Mouse (Mus musculus) kidney, adult 11 months (tissue): ENCODE data around the gene H2afy.
"Not testable (repeated sequence)": the region's sequence is repeated elsewhere in the genome, so short reads cannot be mapped to it uniquely, and the experiment has no call there.

Source experiments
- DNase-seq: peaks from one replicate; pipeline ENCODE4 v3.0.0; 2022

The H2afy gene

DNA sequence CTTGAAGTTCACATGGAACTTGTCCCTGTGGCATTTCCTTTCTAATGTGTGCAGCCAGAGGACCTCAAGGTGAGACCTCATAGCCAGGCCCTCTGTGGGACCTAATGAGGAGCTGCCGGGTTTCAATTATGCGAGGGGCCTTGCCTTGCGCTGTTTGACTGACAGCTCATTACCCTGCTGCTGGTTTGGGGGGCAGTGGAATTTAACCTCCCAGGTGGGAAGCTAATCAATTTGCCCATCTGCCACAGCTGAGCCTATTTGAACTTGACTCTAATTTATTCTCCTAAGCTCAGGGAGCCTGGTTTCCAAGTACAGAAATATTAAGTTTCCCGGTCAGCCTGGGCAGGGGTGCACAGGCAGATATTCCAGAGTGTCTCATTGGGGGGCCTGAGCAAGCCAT is 67.6 kb downstream of the H2afy start:
- DNase-seq = no peak

DNA sequence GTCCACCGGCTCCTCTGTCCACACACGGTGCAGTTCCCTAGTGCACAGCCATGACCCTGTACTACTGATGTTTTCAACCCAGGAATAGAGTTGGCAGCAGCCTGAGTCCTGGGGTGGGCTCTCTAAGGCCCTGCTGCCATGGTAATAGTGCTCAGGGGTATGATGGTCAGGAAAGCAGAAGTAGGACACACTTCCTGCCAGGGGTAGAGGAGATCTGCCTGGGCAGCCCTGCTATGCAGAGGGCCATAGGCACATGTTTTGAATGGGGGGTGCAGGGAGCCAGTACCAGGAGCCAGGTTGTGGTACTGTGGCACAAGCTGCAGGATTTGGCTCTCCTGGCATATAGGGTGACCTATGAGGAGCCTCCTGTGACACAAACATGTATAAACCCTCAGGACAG is 69.3 kb downstream of the H2afy start:
- no peak for DNase-seq

DNA sequence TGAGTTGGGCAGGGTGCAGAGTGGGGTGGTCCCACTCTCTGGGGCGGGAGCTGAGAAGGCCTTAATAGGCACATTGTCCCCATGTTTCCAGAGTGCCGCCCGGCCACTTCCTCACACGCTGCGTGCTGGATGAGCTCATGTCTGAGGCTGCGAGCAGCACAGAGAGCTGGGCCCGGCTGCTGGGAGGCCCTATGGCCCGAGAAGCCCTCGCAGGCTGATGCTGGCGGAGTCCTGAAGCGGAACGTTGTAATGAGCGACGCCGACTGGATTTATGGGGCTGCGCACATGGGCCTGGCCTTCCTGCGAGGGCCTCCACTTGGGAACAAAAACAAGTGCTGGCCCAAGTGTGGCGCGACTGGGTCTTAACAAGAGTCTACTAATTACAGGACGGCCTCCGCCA is 70.0 kb downstream of the H2afy start:
- DNase-seq = no peak

DNA sequence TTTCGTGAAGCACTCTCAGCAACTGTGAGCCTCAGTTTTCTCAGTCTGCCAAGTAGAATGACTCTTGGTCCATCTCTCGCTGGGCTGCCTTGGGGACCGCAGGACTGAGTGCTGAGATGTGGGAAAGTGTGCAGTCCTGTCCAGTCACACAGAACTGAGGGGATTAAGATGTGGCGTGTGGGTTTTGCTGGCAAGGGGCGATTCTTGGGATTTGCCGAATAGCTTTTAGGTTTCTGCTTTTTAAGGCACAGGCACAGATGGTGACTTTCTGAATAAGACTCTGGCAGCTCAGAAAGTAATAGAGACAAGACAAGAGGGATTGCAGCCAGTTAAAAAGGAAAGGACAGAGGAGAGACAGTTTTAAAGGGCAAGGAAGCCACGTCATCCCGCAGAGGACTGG is 78.4 kb downstream of the H2afy start:
- no peak for DNase-seq

DNA sequence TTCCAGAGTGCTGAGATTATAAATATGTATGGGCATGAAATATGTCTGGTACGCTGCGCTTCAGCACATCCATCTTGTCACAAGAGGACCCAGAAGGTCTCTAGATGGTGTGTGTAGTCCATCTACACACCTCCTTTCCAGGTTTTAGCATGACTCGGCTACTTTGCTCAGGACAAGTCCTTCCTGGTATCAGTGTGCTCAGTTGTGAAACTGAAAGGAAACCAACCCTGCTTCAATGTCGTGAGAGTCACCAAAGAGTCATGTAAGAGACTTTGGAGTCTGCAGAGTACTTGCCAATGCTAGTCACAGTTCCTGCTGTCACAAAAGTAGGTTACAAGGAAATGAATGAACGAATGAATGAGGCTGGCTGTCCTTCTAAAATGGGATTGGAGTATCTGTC is 80.4 kb downstream of the H2afy start:
- no peak for DNase-seq

DNA sequence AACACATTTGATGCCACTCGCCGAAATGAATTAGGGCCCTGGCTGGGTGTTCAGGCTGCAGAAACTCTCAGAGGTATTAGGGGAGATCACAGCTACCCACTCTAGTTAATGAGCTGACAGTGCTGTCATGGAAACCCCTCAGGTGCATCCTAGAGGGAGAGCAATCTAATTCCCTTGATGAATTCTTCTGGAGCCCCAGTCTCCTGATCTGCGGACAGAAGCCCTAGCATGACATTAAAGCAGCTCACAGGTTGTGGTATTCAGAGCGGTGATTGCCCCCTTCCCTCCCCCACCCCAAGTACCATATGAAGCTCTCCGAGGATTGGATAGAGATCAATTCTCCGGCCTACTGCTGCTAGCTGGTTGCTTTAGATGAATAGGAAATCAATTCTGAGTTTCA is 82.1 kb downstream of the H2afy start:
- no peak for DNase-seq

DNA sequence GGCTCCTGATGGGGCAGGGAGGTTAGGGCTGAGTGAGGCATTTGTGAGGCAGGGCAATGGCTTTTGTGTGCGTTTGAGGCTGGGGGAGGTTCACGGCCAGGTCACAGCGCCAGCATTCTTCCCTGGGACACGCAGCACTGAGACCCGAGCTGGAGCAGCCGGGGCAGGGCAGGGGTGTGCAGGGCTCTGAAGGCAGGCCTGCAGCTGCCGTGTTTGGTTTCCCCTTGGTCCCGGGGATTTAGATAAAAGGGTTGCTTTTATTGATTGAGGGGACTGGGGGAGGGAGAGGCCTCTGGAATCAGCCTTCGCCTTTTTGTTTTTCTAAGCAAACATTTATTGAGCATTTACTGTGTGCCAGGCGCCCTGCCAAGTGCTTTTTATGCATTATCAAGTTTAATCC is 83.4 kb downstream of the H2afy start:
- no peak for DNase-seq

DNA sequence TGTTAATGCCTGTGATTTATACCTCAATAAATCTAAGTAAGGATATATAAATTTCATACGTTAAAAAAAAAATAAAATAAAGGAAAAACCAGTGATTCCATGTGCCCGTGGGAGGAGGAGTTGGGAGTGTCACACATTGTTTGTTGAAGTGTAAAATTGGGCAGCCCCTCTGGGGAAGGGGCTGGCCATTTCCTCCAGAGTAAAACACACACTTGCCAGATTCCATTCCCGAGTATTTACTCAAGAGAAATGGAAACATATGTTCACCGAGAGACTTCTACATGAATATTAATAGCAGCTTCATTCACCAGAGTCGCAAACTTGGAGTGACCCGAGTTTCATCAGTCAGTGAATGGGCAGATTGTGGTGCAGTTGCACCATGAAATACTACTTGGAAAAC is 85.9 kb downstream of the H2afy start:
- no peak for DNase-seq

DNA sequence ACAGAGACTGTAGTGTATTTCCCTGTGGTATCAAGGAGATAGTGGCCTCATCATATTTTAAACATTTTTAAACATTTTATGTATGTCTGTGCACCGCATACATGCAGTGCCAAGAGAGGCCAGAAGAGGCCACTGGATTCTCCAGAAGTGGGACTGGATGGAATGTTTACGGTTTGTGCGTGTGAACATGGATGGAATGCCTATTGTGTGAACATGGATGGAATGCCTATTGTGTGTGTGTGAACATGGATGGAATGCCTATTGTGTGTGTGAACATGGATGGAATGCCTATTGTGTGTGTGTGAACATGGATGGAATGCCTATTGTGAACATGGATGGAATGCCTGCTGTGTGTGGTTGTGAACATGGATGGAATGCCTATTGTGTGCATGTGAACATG is 93.9 kb downstream of the H2afy start:
- DNase-seq = no peak

DNA sequence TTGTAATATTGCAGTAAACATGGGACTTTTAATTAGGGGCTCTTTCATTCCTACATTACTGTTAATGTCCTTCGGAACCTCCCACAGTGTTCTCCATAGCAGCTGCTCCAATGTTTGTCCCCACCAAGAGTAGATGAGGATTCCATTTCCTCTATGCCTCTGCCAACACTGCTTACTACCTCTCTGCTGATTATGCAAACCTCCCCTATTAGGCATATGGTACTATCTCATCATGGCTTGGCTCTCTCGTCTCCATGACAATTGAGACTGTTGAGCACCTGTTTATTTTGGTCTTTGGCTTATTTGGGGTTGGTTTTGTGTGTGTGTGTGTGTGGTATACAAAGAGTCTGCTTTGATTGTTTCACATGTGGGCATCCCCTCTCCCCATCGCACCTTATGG is 95.5 kb downstream of the H2afy start:
- DNase-seq = no peak

DNA sequence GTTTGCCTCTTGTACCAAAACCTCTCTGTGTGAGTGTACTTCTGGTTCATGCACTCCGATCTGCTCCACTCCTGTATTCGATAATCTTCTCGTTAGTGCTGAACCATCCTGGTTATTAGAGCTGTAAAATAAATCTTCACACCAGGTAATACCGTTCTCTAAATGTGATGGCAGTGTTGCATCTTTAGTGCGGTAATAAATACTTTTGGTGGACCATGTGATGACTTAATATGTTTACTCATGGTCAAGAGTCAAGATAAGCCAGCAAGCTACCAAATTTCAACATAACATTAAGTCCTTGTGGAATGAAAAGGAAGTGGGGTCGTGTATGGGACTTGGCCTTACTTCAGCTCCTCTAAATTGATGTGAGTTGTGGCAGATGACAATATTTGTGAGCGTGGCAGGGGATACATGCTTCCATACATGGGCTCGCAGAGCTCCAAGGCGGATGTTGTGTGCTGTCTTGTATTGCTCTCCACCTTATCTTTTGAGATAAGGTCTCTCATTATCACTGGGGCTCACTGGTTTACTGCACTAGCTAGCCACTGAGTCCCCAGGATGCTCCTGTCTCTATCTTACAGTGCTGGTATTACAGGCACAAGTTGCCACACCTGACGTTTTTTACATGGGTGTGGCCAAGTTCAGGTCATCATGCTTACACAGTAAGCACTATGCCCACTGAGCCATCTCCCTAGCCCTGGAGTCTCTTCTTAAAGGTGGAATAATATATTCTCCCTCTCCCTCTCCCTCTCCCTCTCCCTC is 96.4 kb downstream of the H2afy start:
- no peak for DNase-seq

DNA sequence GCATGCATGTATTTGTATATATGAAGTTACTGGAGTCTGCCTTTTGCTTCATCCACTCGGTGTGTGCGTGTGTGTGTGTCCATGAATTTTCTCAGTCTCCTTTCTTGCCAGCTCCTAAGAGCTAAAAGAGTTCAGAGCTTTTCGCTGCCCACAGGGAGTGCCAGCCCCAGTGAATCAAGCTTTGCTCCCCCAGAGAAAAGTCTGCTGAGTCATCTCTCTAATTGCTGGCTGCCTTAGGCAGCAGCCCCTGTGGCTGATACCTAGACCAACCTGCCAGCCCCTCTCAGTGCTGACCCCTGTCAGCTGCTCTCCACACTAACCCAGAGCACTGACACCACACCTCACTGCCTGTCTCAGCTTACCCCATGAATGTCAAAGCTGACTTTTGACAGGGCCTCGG is 107.2 kb downstream of the H2afy start:
- DNase-seq = no peak

DNA sequence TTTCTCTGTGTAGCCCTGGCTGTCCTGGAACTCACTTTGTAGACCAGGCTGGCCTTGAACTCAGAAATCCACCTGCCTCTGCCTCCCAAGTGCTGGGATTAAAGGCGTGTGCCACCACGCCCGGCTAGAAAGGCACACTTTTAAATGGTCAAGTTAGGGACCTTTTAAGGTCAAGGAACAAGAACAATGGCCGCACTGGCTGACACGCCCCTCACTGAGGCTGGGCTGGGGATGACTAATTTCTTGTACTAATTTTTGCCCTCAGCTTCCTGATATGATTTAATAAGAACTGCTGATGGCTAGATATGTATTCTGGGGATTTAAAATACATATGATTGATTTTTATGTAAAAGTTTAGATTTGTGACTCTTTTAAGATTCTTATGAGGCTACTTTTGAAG is 108.2 kb downstream of the H2afy start:
- not testable (repeated sequence) for DNase-seq

DNA sequence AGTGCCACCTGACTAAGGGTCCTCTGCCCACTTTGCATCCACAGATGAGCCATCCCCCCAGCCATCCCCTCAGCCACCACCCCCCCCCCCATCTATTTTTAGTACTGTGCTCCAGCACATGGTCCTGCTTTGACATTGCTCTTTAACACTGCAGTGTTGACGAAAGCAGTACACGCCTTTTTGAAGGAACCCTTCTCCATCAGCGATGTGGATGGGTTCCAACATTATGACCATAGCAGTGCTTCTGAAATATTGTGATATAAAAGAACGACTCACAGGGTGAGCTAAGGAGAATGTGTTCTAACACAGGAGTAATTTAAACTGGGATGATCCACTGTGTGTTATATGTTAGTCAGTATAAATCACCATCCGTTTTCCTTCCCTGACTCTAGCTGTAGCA is 109.5 kb downstream of the H2afy start:
- DNase-seq = no peak

DNA sequence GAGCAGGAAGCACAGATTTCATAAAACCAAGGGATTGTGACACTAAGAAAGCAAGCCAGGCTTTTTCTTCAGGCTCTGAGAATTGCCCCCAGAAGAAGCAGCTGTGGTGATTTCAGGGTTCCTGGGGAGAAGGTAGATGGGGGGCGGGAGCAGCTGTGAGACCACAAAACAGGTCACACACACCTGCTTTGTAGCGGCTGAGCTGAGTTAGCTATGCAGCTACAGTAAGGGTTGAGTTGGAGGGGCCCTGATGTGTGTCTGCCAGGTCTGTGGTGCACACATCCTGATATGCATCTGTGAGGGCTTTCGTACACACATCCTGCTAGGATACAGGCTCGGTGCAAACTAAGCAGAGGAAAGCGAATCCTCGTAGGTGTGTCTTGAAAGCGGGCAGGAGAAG is 110.1 kb downstream of the H2afy start:
- DNase-seq = no peak

DNA sequence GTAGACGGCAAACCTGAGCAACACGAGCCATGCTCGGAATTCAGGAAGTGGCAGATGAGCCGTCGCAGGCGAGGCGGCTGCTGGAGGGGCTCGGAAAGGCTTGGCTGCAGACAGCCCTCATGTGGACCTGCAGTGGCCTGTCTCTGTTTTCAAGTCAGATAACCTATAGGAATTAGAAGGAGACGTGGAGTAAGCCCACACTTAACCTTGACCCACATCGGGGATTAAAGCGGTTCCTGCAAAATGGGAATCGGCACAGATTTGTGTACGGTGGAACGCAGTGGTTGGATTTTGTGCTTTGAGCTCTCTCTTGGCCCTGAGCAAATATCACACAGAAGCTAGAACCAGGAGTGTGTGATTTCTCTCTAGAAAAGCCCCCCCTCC is 111.1 kb downstream of the H2afy start:
- DNase-seq = no peak

DNA sequence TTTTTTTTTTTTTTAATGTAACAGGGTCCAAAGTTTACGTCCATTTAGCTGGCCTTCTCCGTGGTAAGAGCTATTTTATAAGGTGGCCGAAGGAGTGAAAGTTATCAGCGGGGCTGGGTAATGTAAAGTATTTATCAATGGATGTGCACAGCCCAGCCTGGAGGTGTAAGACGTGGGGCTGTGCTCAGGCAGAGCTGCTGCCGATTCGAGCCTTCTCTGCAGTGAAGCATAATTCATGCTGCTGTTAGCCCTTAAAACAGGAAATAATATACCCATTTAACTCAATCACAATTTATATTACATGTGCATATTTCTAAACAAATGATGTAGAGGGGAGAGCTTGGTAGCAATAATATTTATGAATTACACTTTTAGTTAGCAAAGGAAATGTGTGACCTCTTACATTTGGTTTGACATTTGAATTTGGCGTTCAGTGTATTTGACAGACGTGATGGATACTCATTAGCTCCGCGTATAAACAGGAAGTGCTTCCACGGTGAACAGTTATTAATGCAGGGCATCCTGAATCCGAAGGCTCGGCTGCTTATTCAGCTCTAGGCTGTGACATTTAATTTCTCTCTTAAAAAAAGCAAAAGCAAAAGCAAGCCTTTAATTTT is 111.6 kb downstream of the H2afy start:
- DNase-seq = no peak
